Mouse (Mus musculus): ENCODE data around the gene Xab2.

DNA sequence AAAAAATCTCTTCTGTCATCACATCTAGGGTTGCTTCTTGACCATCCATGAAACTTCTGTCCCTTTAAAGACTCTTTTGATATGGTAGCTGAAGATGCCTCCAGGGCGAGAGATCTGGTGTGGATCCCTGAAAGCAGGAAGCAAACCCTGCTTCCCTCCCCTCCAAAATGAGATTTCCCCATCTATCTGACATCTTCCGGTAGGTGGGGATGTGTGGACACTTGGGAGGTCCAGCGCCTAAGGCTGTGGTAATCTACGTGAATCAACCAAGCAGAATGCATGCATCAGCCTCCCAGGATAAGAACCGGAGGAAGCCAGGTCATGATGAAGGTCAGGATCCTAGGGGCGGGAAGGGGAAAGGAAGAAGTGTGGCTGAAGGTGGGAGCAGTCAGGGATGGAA, 44.4 kb upstream of the Xab2 start, which contains the start of gene Mcemp1:
- TF ChIP-seq CTCF (IDR thresholded peaks at IDR 0.05; ENCODE audit: borderline replicate concordance, extremely low read depth, insufficient read depth, insufficient read length) (no peak), POLR2A (IDR thresholded peaks at IDR 0.05; ENCODE audit: borderline replicate concordance, extremely low read depth, insufficient read depth, insufficient read length, poor library complexity, severe bottlenecking) (no peak)

All from brain, embryonic 14.5 days (tissue).